Mouse (Mus musculus) embryonic facial prominence, embryonic 13.5 days (tissue): Measurements from ENCODE around the gene Kmt2c. TPM values are rescaled to one million over a fixed set of nuclear protein-coding genes. Genes with fewer than 3 reads are reported as not detected.

Experiments used
- ATAC-seq: fragments of 200-750 bp; cut with Nextera tagmentation; 2 replicates; pipeline ENCODE4 v1.8.0; 2017; ENCODE audit warnings: low read depth; ENCODE audit not compliant: insufficient number of reproducible peaks, insufficient read depth, low FRiP score, low TSS enrichment
- H3K27ac ChIP-seq: fragments of 300-500 bp; sonication (generic); 2 replicates; pipeline ENCODE4 v1.5.1; 2015; ENCODE audit warnings: moderate library complexity, mild to moderate bottlenecking, inconsistent platforms
- H3K27me3 ChIP-seq: fragments of 300-500 bp; sonication (generic); 2 replicates; pipeline ENCODE4 v1.6.1; 2015; ENCODE audit warnings: mild to moderate bottlenecking, inconsistent platforms
- H3K36me3 ChIP-seq: fragments of 300-500 bp; sonication (generic); 2 replicates; pipeline ENCODE4 v1.6.1; 2015; ENCODE audit warnings: mild to moderate bottlenecking, inconsistent platforms
- H3K4me1 ChIP-seq: fragments of 300-500 bp; sonication (generic); 2 replicates; pipeline ENCODE4 v1.6.1; 2015; ENCODE audit warnings: inconsistent platforms
- H3K4me2 ChIP-seq: fragments of 300-500 bp; sonication (generic); 2 replicates; pipeline ENCODE4 v1.6.1; 2015; ENCODE audit warnings: moderate library complexity, mild to moderate bottlenecking, inconsistent platforms
- H3K4me3 ChIP-seq: fragments of 300-500 bp; sonication (generic); 2 replicates; pipeline ENCODE4 v1.5.1; 2015; ENCODE audit warnings: mild to moderate bottlenecking, inconsistent platforms
- H3K9ac ChIP-seq: fragments of 300-500 bp; sonication (generic); 2 replicates; pipeline ENCODE4 v1.6.1; 2015; ENCODE audit warnings: mild to moderate bottlenecking, inconsistent platforms
- H3K9me3 ChIP-seq: fragments of 300-500 bp; sonication (generic); 2 replicates; pipeline ENCODE4 v1.6.1; 2016; ENCODE audit warnings: inconsistent platforms
- WGBS: fragments of 180-500 bp; shearing (Covaris S2); methylation state at CpG from one replicate; pipeline ENCODE4 v1.1.7; 2015; ENCODE audit warnings: mixed read lengths; 5-methylcytosine and 5-hydroxymethylcytosine counted together
- polyA plus RNA-seq: library from polyadenylated mRNA; unstranded; fragments of >200 nt; fragmentation: Nextera tagmentation; extraction: Ambion mirVana; gene quantifications from 2 replicates; pipeline ENCODE4 v1.2.1, GENCODE M21; 2015

Gene Kmt2c
- polyA plus RNA-seq, 1 experiment from 2014 or later = 16.7 TPM

DNA sequence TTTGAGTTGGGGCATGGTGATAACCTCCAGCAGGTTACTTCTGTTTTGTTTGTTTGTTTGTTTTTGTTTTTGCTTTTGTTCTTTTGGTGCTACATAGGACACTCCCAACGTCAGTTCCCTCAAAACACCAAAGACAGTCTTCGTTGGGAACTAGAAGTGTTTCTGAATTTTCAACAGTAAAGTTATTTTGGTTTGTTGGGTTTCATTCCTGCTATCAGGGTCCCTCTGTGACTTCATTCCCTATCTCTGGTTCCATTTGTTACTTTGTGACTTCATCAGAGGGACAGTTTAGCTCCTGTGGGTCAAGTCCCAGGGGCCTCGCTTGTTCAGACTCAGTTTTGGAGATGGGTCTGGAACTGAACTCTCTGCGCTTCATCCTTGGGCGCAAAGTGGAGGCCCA is 17.2 kb upstream of the Kmt2c start, which contains the start of gene Cct8l1:
Cct8l1 (plus strand) TSS at position 301 of the 400 bp plus-strand sequence.
- Histone ChIP-seq H3K9me3 (no peaks in the 10 kb centered on the region), H3K4me1 (no peaks in the 10 kb centered on the region), H3K27me3 (no peaks in the 10 kb centered on the region), H3K4me2 (no peak within 1 kb of the TSS), H3K4me3 (no peak within 1 kb of the TSS), H3K9ac (no peak within 1 kb of the TSS), H3K27ac (no peak within 1 kb of the TSS), H3K36me3 (no peaks in the 10 kb centered on the region)
- no peak for ATAC-seq
- 88% methylated on average over 5 of the region's 5 CpGs for WGBS

DNA sequence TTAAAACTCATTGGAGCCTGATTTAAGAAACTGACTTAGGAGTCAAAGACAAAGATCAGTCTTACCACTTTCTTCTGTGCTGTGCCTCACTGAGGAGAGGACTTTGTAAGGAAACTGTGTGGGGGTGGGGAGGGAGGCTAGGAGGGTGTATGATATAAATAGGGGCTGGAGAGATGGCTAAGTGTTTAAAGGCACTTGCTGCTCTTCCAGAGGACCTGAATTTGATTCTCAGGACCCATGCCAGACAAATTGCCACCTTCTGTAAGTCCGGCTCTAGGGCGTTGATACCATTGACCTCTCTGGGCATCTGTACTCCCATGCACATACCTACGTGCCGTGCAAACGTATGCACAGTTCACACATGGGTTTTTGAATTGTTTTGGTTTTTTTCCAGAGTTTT is 7.5 kb upstream of the Kmt2c start:
- Histone ChIP-seq H3K36me3 (no peaks in the 10 kb centered on the region), H3K9me3 (no peaks in the 10 kb centered on the region), H3K4me2 (no peak overlapping the region), H3K9ac (no peak overlapping the region), H3K27ac (no peak overlapping the region), H3K4me1 (no peaks in the 10 kb centered on the region), H3K4me3 (no peak overlapping the region), H3K27me3 (no peaks in the 10 kb centered on the region)
- 63% methylated on average over 5 of the region's 5 CpGs for WGBS
- ATAC-seq = no peak

DNA sequence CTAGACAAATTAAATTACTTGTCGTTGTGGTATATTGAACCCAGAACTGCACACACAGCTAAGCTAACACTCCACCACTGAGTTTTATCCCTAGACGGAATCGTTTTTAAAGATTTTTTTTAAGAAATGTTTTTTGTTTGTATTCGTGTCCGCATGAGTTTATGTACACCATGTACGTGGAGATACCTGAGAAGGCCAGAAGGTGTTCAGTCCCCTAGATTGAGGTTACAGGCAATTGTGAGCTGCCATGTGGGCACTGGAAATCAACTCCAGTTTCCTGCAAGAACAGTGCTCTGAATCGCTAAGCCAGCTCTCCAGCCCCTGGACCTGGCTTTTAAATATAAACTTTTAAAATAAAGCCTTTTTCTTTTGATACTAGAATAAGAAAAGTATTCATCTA is 2.1 kb upstream of the Kmt2c start:
- H3K27ac ChIP-seq = 0 out of 2 replicates have a peak overlapping the region, but pooled peaks have one; percentile 99
- no peaks in the 10 kb centered on the region for H3K27me3 ChIP-seq
- H3K9ac ChIP-seq = peak overlapping the region; percentile 85; the same call in 1 of the 2 replicates
- peak overlapping the region; percentile 63 for H3K4me2 ChIP-seq
- peaks cover 13% of the 10 kb centered on the region for H3K4me1 ChIP-seq
- peak overlapping the region; percentile 95 for H3K4me3 ChIP-seq
- no peaks in the 10 kb centered on the region for H3K36me3 ChIP-seq
- no peak for ATAC-seq
- WGBS = 44% methylated on average over 7 of the region's 7 CpGs
- no peaks in the 10 kb centered on the region for H3K9me3 ChIP-seq

DNA sequence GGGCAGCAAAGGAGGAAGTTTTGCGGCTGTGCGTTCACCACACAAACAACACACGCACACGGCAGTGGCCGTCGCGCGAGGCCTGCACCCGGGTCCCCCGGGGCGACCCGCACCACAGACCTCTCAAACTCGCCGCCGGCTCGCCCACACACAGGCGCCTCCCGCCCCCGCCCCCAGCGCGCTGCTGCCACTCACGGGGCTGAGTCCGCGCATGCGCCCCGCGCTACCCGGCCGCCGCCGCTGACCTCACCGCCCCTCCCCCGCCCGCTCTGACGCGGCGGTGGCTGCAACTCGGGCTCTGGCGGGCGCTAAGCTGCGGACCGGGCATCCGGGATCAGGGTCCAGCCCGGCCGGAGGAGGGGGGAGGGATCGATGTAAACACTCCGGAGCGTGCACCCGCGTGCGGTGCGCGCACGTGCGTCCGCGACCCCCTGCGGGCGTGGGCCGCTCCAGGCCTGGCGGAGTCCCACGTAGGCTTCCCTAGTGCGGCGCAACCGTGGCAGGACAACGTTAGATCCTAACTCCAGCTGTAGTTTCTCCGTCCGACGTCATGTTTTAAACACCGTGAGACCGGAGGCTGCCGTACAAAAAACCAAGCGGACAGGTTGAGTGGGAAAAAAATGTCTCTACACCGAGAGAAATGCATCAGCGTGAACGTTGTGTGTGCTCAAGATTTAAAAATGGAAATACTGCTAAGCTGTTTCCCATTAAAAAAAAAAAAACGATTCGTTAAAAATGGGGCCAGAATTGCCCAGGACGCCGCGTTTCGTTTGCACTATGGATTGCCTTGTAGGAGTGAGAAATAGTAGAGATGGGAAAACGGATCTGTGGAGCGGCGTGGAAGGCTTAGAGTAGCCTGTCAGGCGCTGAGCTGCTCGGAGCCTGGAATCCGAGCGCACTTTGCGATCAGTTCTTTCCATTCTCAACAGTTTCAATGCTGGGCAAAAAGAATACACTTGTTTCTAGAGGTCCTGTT is 1.1 kb upstream of the Kmt2c start:
- Histone ChIP-seq H3K4me1 (peaks cover 13% of the 10 kb centered on the region), H3K27ac (peak overlapping the region; percentile 99), H3K27me3 (no peaks in the 10 kb centered on the region), H3K36me3 (no peaks in the 10 kb centered on the region), H3K9ac (peak overlapping the region; percentile 85), H3K4me3 (peak overlapping the region; percentile 95), H3K4me2 (peak overlapping the region; percentile 63), H3K9me3 (no peaks in the 10 kb centered on the region)
- 1% methylated on average over 71 of the region's 90 CpGs for WGBS
- ATAC-seq = peak; percentile 87

DNA sequence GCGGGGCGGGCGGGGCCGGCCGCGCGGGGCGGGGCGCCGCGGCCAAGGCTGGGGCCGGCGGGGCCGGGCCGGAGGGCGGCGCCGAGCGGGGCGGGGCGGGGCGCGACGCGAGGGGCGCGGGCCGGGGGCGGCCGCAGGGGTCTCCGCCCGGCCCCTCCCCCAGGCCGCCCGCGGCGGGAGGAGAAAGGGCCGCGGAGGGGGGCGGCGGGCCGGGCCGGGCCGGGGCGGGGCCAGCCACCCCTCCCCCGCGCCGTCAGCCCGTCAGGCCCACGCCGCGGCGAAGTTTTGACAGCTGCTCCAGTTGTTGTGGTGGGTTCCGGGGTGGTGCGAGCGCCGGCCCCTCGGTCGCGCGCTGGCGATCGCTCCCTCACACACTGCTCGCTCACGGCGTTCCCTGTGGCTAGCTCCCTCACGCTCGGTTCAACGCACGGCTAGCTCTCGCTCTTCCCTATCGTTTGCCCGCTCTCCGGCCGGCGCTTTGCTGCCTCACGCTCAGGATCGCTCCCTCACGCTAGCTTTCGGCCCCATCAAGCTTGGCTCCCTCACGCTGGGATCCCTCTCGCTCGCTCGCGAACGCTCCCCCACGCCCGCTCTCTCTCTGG is 339 bp upstream of the Kmt2c start:
- Histone ChIP-seq H3K4me3 (peak overlapping the region; percentile 95), H3K36me3 (no peaks in the 10 kb centered on the region), H3K27me3 (no peaks in the 10 kb centered on the region), H3K9me3 (no peaks in the 10 kb centered on the region), H3K4me2 (peak overlapping the region; percentile 63), H3K4me1 (peaks cover 13% of the 10 kb centered on the region), H3K9ac (peak overlapping the region; percentile 85), H3K27ac (peak overlapping the region; percentile 99)
- ATAC-seq = peak; percentile 83
- WGBS = under 1% methylated on average over 47 of the region's 87 CpGs

DNA sequence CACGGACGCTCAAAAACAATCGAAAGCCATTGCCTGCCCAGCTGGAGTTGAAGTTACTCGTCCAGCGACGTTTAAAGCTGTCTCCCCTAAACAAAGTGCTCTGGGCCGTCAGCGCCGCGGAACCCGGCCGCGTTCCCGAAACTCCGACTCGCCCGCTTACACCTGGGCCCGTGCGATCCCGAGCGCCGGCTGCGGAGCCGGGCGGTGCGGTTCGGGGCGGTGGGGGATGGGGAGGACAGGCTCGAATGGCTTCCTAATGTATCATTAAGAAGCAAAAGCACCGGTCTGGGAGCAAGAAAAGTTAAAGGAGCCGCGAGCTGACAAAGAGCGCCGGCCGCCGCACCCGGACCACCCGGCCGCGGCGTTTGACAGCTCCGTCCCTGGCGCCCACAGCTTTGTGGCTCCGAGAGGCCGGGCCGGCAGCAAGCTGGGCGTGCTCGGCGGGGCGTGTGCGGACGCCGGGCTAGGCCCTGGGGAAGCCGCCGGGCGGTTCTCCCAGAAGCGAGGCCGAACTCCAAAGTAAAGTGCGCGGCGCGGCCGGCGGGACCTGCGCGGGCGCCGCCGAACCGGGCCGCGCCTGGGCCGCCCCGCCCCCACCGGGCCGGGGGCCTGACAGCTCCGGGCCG is 750 bp downstream of the Kmt2c start:
- WGBS = under 1% methylated on average over 61 of the region's 78 CpGs
- ATAC-seq = no peak
- Histone ChIP-seq H3K4me1 (peaks cover 13% of the 10 kb centered on the region), H3K9ac (peak overlapping the region; percentile 95), H3K27me3 (no peaks in the 10 kb centered on the region), H3K4me3 (peak overlapping the region; percentile 95), H3K4me2 (peak overlapping the region; percentile 73), H3K9me3 (no peaks in the 10 kb centered on the region), H3K27ac (peak overlapping the region; percentile 99), H3K36me3 (no peaks in the 10 kb centered on the region)

DNA sequence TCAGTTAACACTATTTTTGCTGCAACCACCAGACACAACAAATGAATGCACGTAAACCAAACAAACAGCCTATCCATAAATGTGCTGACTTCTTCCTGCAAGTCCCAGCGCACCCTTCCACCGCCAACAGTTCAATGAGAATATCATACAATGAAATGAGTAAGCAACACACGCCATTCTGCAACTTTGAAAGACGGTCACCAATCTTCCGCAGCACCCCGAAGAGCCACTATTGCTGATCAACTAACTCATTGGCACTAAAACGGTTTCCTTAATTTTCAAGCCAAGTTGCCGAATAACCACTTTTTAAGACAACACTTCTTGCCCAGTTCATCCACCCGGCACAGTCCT is 1.2 kb downstream of the Kmt2c start:
- Histone ChIP-seq H3K27ac (peak overlapping the region; percentile 99), H3K9ac (peak overlapping the region; percentile 95), H3K4me2 (peak overlapping the region; percentile 73), H3K27me3 (no peaks in the 10 kb centered on the region), H3K4me3 (peak overlapping the region; percentile 95), H3K36me3 (no peaks in the 10 kb centered on the region), H3K4me1 (peaks cover 13% of the 10 kb centered on the region), H3K9me3 (no peaks in the 10 kb centered on the region)
- ATAC-seq = no peak
- WGBS = 2% methylated on average over 10 of the region's 10 CpGs

DNA sequence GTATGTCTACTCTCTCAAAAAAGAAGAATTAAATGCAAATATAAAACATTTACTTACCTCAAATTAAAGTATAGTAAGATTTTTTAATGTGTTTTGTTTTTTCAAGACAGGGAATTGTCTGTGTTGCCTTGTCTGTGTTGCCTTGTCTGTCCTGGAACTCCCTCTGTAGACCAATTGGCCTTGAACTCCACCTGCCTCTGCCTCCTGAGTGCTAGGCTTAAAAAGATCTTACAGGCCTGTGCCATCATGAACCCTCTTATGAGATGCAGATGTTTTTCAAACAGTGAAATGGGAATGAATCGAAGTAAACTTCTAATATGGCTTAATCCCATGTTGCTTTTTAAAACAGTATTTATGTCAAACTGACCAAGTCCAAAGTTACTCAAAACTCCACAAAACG is 1.9 kb downstream of the Kmt2c start:
- Histone ChIP-seq H3K4me3 (peak overlapping the region; percentile 95), H3K27me3 (no peaks in the 10 kb centered on the region), H3K9ac (peak overlapping the region; percentile 95), H3K4me2 (peak overlapping the region; percentile 73), H3K36me3 (no peaks in the 10 kb centered on the region), H3K27ac (no peak overlapping the region), H3K9me3 (no peaks in the 10 kb centered on the region), H3K4me1 (peaks cover 13% of the 10 kb centered on the region)
- no peak for ATAC-seq
- WGBS = 22% methylated on average over 2 of the region's 2 CpGs

DNA sequence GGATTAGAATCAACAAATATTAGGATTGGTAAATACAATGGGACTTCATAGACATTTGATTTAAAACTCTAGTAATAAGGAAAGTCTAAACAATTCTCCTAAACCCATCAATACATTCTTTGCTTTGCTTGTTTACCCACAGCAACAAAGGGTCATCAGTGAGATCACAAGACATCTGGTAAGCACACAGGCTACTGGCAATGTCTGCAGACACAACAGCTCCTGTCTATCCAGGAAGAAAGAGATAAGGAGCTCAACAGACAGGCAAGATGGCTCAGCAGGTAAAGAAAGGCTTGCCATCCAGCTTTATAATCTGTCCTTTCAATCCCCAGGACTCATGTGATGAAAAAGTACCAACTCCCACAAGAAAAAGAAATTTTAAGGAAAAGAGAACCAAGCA is 19.7 kb downstream of the Kmt2c start:
- no peak overlapping the region for H3K9ac ChIP-seq
- H3K4me1 ChIP-seq = 0 out of 2 replicates have a peak, but pooled peaks cover 2% of the 10 kb centered on the region
- no peaks in the 10 kb centered on the region for H3K36me3 ChIP-seq
- H3K27ac ChIP-seq = no peak overlapping the region
- H3K27me3 ChIP-seq = no peaks in the 10 kb centered on the region
- no peak for ATAC-seq
- H3K4me2 ChIP-seq = no peak overlapping the region
- H3K9me3 ChIP-seq = no peaks in the 10 kb centered on the region
- H3K4me3 ChIP-seq = no peak overlapping the region

DNA sequence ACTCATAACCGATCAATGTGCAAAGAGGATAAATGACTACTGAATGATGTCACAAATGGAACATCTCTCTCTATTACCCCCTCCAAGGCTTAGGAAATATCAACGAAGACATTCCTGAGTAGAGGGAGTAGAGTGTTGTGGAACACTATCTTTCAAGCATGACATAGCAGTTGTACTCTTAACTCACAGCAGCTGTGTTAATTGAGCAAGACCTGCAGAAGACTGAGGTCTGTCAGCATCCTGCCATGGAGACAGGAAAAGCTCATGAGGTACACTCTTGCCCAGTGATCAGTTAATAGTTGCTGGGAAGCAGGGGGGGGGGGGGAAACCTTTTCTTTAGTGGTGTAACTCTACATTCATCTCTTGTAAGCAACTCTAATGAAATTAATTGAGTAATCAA is 22.8 kb downstream of the Kmt2c start:
- no peak for ATAC-seq
- Histone ChIP-seq H3K9me3 (no peaks in the 10 kb centered on the region), H3K4me3 (no peak overlapping the region), H3K27me3 (no peaks in the 10 kb centered on the region), H3K27ac (no peak overlapping the region), H3K9ac (no peak overlapping the region), H3K4me2 (no peak overlapping the region), H3K4me1 (0 out of 2 replicates have a peak, but pooled peaks cover 8% of the 10 kb centered on the region), H3K36me3 (no peaks in the 10 kb centered on the region)
- WGBS = 75% methylated on average over 2 of the region's 2 CpGs

DNA sequence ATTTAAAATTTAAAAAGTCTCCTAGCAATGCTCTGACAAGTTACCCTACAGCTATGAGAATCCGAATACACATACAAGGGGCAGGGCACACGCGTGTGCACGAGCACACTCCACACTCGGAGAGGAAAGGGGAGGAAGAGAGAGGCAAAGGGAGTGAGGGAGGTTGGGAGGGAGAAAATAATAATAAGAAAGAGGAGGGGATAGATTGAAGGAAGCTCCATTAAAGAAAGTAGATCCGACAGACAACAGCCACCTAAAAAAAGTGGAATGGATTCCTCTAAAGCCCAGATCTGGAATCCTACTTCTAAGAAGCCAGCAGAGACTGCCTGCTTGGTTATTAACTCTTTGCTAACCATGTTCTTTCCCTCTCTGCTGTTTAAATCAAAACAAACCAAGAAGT is 26.5 kb downstream of the Kmt2c start:
- peak overlapping the region; percentile 66 for H3K9ac ChIP-seq
- ATAC-seq = no peak
- H3K27ac ChIP-seq = peak overlapping the region; percentile 51; the same call in 1 of the 2 replicates
- 0 out of 2 replicates have a peak, but pooled peaks cover 8% of the 10 kb centered on the region for H3K4me1 ChIP-seq
- no peaks in the 10 kb centered on the region for H3K9me3 ChIP-seq
- peak overlapping the region; percentile 59 for H3K4me2 ChIP-seq
- WGBS = 0% methylated on average over 6 of the region's 6 CpGs
- no peaks in the 10 kb centered on the region for H3K36me3 ChIP-seq
- H3K4me3 ChIP-seq = peak overlapping the region; percentile 47
- no peaks in the 10 kb centered on the region for H3K27me3 ChIP-seq
